Mouse (Mus musculus): ENCODE data around the gene Eif1ad. TPM values are rescaled to one million over a fixed set of nuclear protein-coding genes. Genes with fewer than 3 reads are reported as not detected.

Eif1ad gene
- polyA plus RNA-seq, 1 experiment from 2014 or later = 61.2 TPM

DNA sequence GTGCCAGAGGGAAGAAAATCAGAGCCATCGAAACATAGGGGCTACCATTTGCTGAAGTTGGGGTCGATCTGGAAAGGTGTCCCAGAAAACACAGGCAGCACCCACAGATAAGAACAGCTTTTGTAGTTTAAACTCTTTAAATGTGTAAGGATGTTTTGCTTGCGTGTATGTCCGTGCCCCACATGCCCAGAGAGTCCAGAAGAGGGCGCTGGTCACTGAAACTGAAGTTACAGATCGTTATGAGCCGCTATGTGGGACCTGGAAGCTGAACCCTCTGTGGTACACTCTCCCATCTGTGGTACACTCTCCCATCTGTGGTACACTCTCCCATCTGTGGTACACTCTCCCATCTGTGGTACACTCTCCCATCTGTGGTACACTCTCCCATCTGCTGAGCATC is 40.6 kb downstream of the Eif1ad start:
- H3K4me3 ChIP-seq = peak overlapping the region; percentile 40
- H3K9me3 ChIP-seq (replicated peaks) = no peaks in the 10 kb centered on the region
- no peaks in the 10 kb centered on the region for H3K27me3 ChIP-seq
- peak; percentile 44; the same call in 1 of the 2 replicates for ATAC-seq (ENCODE audit: low FRiP score)
- peaks cover 13% of the 10 kb centered on the region for H3K4me1 ChIP-seq
- peak overlapping the region; percentile 49 for H3K9ac ChIP-seq
- H3K4me2 ChIP-seq (replicated peaks) = peak overlapping the region; percentile 53
- no peaks in the 10 kb centered on the region for H3K36me3 ChIP-seq
- WGBS = 13% methylated on average over 7 of the region's 7 CpGs
- H3K27ac ChIP-seq = peak overlapping the region; percentile 71

DNA sequence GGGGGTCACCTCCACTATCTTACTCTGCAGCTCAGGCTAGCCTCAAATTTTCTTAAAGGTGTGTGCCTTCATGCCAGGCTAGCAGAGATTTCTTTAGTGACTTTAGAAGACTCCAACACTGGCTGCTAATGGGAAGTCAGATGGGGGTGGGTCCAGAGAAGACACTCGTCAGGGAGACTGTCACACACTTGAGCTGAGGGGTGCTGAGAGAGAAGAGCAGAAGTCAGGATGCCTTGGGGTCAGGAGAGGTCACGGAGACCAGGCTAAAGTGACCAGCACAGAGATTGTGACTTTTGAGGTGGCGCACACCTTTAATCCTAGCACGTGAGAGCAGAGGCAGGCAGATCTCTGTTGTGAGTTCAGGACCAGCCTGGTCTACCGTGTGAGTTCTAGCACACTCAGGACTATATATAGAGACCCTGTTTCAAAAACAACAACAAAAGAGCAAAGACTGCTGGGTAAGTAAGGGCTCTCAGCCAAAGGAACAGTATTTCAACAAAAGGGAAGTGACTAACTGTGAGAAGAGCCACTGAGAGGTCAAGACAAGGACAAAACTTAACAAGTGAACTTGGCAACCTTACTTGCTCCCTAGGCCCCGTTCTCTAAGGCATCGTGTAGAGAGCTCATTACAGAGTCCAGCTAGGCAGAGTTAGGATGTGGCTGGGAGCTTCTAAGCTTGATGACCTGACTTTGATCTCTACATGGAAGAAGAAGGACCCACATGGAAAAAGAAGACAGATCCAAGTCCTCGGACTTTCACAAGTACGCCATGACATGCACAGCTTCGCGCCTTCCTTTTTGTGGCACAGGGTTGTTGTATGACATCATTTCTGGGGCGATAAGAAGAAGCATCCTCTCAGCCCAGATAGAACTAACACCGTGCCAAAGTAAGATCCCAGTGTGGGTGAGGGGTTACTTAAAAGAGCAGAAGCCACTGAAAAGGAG is 41.8 kb downstream of the Eif1ad start:
- H3K4me2 ChIP-seq (replicated peaks) = no peak overlapping the region
- H3K4me3 ChIP-seq = 0 out of 2 replicates have a peak overlapping the region, but pooled peaks have one; percentile 40
- no peaks in the 10 kb centered on the region for H3K9me3 ChIP-seq (replicated peaks)
- H3K27ac ChIP-seq = no peak overlapping the region
- WGBS = 90% methylated on average over 13 of the region's 13 CpGs
- no peak for ATAC-seq (ENCODE audit: low FRiP score)
- H3K36me3 ChIP-seq = no peaks in the 10 kb centered on the region
- H3K4me1 ChIP-seq = peaks cover 13% of the 10 kb centered on the region
- no peaks in the 10 kb centered on the region for H3K27me3 ChIP-seq
- H3K9ac ChIP-seq = no peak overlapping the region

DNA sequence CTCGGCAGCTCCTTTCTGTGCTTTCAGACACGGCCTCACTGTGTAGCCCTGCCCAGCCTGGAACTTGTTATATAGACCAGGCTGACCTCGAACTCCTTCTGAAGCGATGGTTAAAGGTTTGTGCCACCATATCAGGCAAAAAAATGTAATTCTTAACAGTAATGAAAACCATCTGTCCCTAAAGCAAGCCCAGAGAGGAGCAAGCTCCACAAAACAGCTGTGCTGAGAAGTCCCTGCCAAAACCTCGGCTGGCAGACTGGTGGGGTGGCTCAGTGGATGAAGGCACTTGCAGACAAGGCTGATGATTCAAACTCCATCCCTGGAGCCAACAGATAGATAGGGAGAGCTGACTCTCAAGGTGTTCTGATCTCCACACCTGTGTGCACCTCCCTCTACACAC is 42.5 kb downstream of the Eif1ad start:
- H3K4me3 ChIP-seq = no peak overlapping the region
- peaks cover 13% of the 10 kb centered on the region for H3K4me1 ChIP-seq
- WGBS = 73% methylated on average over 5 of the region's 5 CpGs
- H3K27ac ChIP-seq = no peak overlapping the region
- no peaks in the 10 kb centered on the region for H3K27me3 ChIP-seq
- H3K9ac ChIP-seq = no peak overlapping the region
- H3K9me3 ChIP-seq (replicated peaks) = no peaks in the 10 kb centered on the region
- no peak for ATAC-seq (ENCODE audit: low FRiP score)
- no peaks in the 10 kb centered on the region for H3K36me3 ChIP-seq
- H3K4me2 ChIP-seq (replicated peaks) = no peak overlapping the region

DNA sequence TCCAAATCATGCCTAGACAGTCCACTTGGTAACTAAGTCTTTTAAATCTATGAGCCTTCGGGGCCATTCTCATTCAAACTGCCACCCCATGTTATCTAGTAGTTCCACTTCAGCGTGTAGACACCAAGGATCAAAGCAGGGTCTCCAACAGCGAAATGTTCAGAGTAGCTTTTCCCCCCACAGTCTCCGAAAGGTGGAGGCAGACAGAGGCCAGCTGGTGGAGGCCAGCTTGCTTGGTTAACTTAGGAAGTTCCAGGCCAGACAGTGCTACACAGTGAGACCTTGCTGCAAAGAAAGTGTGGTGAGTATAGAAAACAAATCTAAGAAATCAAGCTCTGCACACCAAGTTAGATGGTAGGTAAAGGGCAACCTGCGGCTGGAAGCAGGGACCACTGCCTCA is 44.1 kb downstream of the Eif1ad start:
- H3K27me3 ChIP-seq = no peaks in the 10 kb centered on the region
- WGBS = 93% methylated on average over 5 of the region's 5 CpGs
- no peak overlapping the region for H3K4me3 ChIP-seq
- H3K4me1 ChIP-seq = peaks cover 12% of the 10 kb centered on the region
- no peak overlapping the region for H3K4me2 ChIP-seq (replicated peaks)
- H3K9ac ChIP-seq = no peak overlapping the region
- no peaks in the 10 kb centered on the region for H3K36me3 ChIP-seq
- no peaks in the 10 kb centered on the region for H3K9me3 ChIP-seq (replicated peaks)
- no peak overlapping the region for H3K27ac ChIP-seq
- ATAC-seq (ENCODE audit: low FRiP score) = no peak

DNA sequence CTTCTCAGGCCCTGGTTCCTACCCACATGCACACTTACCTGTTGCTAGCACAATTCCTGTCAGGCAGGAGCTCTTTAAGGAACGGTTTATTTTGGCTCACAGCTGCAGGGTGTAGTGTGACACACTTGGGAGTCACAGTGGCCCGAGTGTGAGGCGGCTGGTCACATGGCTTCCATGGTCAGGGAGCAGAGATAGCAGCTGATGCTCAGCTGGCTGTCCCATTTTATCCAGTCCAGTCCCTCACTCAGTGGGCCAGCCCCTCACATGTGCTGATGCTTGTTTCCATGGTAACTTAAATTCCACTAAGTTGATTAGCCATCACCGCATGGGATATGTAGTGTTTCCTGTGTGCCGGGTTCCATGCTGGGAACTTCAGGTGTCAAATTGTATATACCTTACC is 45.4 kb downstream of the Eif1ad start:
- ATAC-seq (ENCODE audit: low FRiP score) = no peak

DNA sequence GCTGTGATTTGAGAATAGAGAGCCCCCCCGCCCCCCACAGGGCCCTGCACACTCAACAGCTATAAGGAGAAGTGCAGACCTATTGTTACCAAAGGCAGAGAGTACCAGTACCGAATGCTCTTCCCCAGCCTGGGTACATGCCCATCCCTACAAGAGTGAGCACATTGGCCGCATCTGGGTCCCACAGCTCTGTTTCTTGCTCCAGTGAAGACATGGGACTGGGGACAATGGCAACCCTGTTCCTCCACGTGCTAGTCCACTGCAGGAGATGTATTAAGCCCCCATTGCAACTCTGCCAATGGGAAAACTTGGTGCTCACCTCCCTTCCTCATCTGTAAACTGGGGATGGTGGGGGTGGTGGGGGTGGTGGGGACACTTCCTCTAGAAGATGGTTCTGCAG is 47.3 kb downstream of the Eif1ad start:
- no peak for ATAC-seq (ENCODE audit: low FRiP score)
- H3K27ac ChIP-seq = no peak overlapping the region
- no peaks in the 10 kb centered on the region for H3K27me3 ChIP-seq
- H3K9me3 ChIP-seq (replicated peaks) = no peaks in the 10 kb centered on the region
- H3K4me1 ChIP-seq = no peaks in the 10 kb centered on the region
- no peak overlapping the region for H3K4me3 ChIP-seq
- H3K9ac ChIP-seq = no peak overlapping the region
- peaks cover 3% of the 10 kb centered on the region; the same call in 1 of the 2 replicates for H3K36me3 ChIP-seq
- WGBS = 79% methylated on average over 4 of the region's 4 CpGs
- H3K4me2 ChIP-seq (replicated peaks) = no peak overlapping the region

More for the DNA sequence above, 45.4 kb downstream of the Eif1ad start:
- H3K27ac ChIP-seq = no peak overlapping the region
- H3K4me3 ChIP-seq = no peak overlapping the region
- H3K9me3 ChIP-seq (replicated peaks) = no peaks in the 10 kb centered on the region
- no peaks in the 10 kb centered on the region for H3K27me3 ChIP-seq
- peaks cover 8% of the 10 kb centered on the region for H3K4me1 ChIP-seq
- no peaks in the 10 kb centered on the region for H3K36me3 ChIP-seq
- no peak overlapping the region for H3K9ac ChIP-seq
- 72% methylated on average over 5 of the region's 5 CpGs for WGBS
- no peak overlapping the region for H3K4me2 ChIP-seq (replicated peaks)

DNA sequence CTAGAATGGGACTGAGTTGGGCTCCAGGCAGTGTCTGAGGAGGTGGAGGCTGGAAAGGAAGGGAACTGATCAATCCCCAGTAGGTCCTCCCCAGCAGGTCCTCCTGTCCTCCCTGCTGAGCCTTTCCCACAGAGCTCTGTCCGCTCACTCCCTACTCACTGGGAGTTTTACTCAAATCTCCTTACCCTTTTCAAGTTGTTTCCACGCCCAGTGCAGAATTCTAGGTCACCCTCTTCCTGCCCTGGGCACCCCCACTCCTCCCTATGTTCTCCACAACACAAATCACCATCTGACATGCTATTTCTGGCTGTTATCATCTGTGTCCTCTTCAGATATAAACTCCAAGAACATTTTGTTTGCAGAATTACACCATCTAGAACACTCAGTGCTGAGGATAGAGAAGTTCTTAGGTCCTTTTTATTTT is 48.0 kb downstream of the Eif1ad start:
- Histone ChIP-seq H3K4me2 (replicated peaks) (no peak overlapping the region), H3K27me3 (no peaks in the 10 kb centered on the region), H3K4me1 (no peaks in the 10 kb centered on the region), H3K27ac (no peak overlapping the region), H3K36me3 (peaks cover 3% of the 10 kb centered on the region; the same call in 1 of the 2 replicates), H3K9ac (no peak overlapping the region), H3K9me3 (replicated peaks) (no peaks in the 10 kb centered on the region), H3K4me3 (no peak overlapping the region)
- ATAC-seq (ENCODE audit: low FRiP score) = no peak
- WGBS = 63% methylated on average over 2 of the region's 2 CpGs

DNA sequence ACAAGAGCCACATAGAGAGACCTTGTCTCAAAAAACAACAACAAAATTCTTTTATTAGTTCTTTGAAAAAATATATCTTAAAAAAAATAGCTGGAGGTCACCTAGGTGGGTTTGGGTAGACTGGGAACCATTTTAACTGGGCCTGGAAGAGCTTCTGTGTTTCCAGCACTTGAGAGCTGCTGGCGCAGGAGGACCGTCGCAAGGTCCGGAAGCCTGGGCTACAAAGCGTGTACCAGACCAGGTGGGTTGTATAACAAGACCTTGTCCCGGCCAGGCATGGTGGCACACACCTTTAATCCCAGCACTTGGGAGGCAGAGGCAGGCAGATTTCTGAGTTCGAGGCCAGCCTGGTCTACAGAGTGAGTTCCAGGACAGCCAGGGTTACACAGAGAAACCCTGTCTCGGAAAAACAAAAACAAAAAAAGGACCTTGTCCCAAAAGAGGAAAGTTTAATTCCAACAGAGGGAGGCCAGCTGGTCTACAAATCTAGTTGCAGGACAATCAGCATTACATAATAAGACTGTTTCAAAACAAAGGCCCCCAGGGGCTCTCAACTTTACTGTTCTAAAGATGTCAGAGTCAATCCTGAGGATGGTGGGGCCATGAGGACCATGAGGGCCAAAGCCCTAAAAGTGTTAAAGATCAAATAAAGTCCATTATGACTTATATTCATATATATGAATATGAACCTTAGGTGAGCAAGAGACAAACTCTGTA is 52.4 kb downstream of the Eif1ad start:
- no peaks in the 10 kb centered on the region for H3K27me3 ChIP-seq
- H3K4me3 ChIP-seq = no peak overlapping the region
- no peak for ATAC-seq (ENCODE audit: low FRiP score)
- no peaks in the 10 kb centered on the region for H3K9me3 ChIP-seq (replicated peaks)
- peaks cover 17% of the 10 kb centered on the region for H3K4me1 ChIP-seq
- no peak overlapping the region for H3K9ac ChIP-seq
- WGBS = 96% methylated on average over 8 of the region's 8 CpGs
- H3K36me3 ChIP-seq = peaks cover 33% of the 10 kb centered on the region
- no peak overlapping the region for H3K27ac ChIP-seq
- no peak overlapping the region for H3K4me2 ChIP-seq (replicated peaks)

DNA sequence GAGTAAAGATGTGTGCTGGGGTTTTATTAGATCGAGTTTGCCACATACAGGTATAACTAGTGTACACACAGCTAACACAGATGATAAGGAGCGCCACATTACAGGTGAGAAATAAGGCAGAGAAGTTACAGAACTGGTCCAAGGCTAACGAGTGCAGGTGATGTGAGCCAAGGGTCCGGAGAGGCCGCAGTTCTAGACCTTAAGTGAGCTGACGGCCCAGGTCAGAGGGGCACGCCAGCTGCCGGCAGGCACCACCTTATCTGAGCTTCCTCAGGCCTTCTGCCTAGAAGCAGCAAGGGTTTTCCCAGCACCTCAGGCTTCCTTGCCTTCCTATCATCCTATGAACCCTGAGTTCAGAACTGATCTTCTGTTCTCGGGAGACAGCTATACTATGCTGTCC is 53.1 kb downstream of the Eif1ad start:
- WGBS = 91% methylated on average over 9 of the region's 9 CpGs
- ATAC-seq (ENCODE audit: low FRiP score) = no peak
- H3K4me2 ChIP-seq (replicated peaks) = no peak overlapping the region
- H3K36me3 ChIP-seq = peaks cover 33% of the 10 kb centered on the region
- H3K9me3 ChIP-seq (replicated peaks) = no peaks in the 10 kb centered on the region
- no peaks in the 10 kb centered on the region for H3K27me3 ChIP-seq
- H3K27ac ChIP-seq = no peak overlapping the region
- no peak overlapping the region for H3K9ac ChIP-seq
- H3K4me1 ChIP-seq = peaks cover 19% of the 10 kb centered on the region
- no peak overlapping the region for H3K4me3 ChIP-seq

DNA sequence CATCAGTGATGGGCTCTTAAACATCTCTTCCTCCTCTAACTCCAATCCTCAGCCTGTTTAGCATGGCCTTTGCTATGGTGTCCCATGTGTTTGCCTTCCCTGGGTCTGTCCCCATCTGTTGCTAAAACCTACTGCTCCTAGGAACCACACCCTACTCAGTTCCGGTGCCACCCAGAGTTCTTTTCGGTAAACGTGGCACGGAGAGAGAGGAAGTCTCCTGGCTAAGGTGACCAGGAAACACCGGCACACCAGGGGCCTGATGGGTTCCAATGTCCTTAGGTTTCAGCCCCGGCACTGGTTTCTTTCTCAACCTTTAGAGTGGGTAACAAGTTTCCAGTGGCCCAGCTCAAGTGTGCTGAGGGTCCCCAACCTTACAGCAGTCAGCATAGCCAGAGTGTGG is 54.0 kb downstream of the Eif1ad start:
- Histone ChIP-seq H3K4me2 (replicated peaks) (no peak overlapping the region), H3K9me3 (replicated peaks) (no peaks in the 10 kb centered on the region), H3K4me1 (peaks cover 19% of the 10 kb centered on the region), H3K4me3 (no peak overlapping the region), H3K36me3 (peaks cover 33% of the 10 kb centered on the region), H3K9ac (no peak overlapping the region), H3K27ac (no peak overlapping the region), H3K27me3 (no peaks in the 10 kb centered on the region)
- no peak for ATAC-seq (ENCODE audit: low FRiP score)
- 94% methylated on average over 6 of the region's 6 CpGs for WGBS
